Mouse (Mus musculus): ENCODE results near the gene Hoxb2. TPM values are rescaled to one million over a fixed set of nuclear protein-coding genes. Genes with fewer than 3 reads are reported as not detected.

Gene Hoxb2
- total RNA-seq, 4 experiments from 2014 or later, result 0.38 to 0.80 (median 0.64) TPM

DNA sequence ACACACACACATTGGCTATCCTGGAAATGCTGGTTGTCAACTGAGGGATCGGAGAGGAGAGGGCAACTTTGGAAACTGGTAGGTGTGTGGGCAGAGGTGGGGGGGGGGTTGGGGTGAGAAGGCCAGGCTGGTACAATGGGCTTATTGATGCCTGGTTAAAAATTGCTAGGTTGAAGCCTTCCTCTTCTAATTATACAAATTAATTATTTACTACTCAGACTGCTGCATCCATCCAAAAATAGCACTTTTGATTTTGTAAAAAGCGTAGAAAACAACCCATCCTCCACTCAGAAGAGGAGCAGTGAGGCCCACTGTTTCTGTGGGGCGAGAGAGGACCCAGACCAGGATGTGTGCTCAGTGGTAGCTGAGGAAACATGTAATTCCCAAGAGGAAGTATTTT lies 15.3 kb upstream of the Hoxb2 start:
- DNase-seq (ENCODE audit: low spot score), result no peak

DNA sequence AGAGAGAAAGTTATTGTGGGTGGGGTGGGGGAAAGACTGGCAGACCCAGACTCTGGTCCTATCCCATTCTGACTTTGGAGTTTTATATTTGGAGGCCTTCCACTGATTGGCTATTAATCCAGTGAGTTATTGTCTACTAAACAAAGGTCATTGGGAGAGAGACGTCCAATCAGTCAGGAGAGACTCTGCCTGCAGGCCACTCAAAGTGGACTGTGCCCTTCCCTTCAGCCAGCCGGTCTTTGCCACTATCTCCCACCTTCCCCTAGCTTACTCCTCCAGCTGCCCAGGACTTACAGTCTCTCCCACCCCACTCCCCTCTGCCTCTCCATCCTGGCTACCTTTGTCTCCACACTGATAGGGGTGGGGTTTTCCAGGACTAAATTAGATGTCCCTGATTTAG lies 13.7 kb upstream of the Hoxb2 start:
- no peak for DNase-seq (ENCODE audit: low spot score)

DNA sequence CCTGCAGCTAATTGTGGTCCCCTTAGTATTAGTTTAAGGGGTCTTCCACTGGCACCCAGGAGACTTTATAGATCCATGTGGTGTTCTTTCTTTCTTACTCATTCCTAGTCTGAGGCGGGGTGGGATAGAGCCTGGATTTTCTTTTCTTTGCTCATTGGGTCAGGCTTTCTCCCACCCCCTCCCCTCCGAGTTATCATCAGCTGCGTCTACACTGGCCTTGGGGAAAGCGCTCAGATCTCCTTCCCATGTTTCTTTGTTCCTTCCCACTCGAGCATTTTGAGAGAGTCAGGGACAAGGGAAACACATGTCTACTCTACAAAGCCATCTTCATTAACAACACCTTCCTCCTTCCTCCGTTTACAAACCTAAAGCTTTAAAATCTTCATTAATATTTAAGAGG lies 13.3 kb upstream of the Hoxb2 start:
- DNase-seq (ENCODE audit: low spot score), result no peak

DNA sequence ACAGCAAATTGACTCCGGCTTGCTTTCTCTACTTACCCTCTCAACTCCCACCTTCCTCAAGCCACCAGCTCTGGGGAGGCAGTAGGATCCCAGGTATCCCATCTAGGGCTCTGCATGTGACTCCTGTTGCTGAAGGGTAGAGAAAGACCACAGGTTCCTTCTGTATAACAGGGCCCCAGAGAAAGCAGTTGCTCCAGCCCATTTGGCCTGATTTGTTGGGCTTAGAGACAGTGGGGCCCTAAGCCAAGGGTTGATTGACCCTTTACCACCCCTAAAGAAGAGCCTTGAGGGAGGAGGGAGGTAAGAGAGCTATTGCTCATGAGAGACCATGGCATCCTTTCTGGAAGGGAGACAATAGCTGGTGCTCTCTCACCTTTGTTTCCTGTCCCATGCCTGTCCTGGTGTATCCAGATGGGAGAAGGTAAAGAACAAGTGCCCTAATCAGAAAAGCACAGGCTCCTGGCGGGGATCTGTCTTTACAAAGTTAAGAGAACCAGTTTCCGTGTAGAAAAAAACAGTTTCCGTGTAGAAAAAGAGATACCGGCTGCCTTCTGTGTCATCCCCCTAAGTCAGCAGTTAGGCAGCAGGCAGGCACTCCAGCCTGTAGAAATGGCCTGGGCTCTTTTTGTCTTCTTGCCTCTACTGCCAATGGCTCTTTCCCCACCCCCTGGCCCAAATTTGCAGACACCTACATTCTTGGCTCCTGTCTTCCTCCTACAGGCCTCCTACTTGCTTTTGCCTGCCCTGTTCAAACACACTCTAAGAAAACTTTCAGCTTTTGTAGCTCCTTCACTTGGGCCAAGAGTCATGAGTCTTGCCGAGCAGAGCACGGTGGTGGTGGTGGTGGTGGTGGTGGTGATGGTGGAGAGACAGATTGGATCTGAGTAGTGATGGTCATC lies 11.1 kb upstream of the Hoxb2 start:
- no peak for DNase-seq (ENCODE audit: low spot score)

DNA sequence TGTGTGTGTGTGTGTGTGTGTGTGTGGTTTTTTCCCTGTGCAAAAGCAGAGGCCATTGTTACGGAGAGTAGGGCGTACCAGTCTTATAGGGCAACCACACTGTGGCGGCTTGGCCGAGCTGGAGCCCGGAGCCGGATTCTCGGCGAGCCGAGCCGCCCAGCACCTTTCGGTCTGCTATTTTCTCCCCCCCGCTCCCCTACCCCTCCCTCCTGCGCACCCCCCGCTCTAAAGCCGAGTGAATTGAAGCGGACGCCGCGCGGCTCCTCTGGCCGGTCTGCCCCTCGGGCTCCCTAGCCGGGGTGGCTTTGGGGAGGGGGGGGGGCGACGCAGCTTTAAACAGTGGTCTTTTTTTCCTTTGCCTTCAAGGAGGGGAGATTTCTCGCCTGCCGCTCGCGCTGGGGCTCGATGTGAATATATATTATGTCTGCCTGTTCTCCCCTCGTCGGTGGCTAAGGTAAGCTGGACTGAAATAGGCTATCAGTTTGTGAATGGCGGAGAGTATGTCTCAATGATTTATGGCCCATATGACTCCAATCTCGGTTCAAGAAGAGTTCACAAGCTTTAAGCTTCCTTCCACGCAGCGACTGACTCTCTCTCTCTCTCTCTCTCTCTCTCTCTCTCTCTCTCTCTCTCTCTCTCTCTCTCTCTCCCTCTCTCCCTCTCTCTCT lies 9.5 kb upstream of the Hoxb2 start:
- no peak for DNase-seq (ENCODE audit: low spot score)

DNA sequence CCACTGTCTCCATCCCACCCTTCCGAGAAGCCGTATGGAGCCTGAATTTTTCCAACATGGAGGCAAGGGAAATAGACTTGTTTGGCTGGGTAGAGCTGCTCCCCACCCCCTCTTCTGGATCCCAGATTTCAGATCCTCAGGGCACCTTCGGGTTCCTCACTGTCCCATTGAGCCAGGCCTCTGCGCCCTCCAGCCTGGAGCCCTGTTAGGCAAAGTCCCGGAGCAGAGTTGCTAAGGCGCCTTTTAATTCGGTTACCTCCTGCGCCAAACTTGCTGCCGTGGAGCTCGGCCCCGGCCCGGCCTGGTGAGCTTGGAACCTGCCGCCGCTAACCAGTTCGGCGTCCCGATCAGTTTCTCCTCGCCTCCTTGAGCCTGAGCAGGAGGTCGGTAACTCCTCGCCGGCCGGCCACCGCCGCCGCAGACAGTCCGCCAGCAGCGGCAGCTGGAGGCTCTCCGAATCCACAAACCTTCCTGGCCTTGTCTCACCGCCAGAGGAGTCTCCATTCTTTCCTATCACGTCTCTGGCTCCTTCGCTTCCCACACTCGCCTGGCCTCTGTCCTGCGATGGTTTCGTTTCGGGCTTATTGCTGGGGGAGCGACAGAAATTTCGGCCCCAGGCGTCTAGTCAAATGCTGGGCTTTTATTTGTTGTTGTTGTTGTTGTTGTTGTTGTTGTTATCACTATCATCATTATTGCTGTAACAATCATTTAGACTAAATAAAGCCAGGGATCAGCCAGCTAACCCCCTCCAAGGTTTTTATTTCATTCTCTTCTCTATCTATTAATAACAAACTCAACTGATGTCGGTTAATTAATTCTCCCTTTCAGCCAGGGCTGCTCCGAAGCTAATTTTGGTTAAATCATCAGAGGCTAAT lies 8.4 kb upstream of the Hoxb2 start:
- DNase-seq (ENCODE audit: low spot score), result no peak

DNA sequence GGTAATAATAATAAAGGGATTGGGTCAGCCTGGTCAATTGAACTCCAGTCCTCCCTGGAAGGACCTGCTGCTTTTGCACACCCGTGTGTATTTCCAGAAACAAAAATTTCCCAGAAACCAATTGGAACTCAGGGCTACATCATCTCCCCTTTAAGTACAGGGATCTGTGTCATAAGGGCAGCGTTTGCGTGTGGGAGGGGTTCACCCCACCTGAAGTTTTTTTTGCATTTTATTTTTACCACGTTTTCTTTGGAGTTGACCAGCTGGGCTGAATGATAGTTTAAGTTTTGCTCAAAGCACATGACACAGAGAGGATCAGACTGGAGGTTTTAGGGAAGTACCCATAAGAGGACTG lies 7.8 kb upstream of the Hoxb2 start:
- no peak for DNase-seq (ENCODE audit: low spot score)

DNA sequence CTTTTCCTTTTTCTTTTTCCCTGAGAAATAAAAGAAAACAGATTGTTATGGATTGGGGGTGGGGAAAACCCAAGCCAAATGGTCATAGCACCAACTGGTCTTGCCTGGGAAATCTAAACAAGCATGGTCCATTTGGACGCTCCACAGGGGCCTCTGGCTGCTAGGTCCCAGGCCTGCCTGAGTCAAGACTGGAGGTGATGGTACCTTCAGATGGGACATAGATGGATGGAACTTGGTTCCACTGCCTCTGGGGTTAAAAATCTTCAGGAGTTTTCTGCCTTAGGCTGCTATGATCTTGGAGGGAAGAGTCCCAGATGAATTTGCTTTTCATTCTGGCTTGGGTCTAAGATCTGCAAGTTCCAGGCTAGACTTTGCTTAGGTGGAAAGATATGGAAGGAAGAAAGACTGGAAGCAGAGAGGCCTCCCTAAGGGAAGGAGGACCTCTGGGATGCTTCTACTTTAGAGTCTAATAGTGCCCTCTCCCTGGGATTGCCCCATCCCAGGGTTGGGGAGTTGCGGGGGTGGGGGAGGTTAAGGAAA lies 7.0 kb upstream of the Hoxb2 start:
- no peak for DNase-seq (ENCODE audit: low spot score)

DNA sequence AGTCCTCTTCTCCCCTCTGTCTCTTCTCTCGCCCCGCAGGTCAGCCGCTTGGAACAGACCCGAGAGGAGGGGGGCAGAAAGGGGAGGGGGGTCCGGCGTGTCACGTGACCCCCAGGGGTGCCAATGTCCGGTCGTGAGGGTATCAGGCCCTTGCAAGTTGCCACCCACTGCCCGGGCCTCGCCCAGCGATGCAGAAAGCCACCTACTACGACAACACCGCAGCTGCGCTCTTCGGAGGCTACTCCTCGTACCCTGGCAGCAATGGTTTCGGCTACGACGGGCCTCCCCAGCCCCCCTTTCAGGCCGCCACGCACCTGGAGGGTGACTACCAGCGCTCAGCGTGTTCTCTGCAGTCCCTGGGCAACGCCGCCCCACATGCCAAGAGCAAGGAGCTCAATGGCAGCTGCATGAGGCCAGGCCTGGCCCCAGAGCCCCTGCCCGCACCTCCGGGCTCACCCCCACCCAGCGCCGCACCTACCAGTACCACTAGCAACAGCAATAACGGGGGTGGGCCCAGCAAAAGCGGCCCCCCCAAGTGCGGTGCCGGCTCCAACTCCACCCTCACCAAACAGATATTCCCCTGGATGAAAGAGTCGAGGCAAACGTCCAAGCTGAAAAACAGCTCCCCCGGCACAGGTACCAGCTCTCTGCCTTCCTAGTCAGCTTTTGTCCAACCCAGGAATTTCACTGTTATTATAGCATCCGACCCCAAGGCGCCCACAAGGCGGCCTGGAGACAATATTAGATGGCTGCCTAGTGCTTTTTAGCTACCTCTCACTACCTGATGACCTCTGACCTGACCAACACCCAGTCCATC lies 6.1 kb upstream of the Hoxb2 start:
- no peak for DNase-seq (ENCODE audit: low spot score)

DNA sequence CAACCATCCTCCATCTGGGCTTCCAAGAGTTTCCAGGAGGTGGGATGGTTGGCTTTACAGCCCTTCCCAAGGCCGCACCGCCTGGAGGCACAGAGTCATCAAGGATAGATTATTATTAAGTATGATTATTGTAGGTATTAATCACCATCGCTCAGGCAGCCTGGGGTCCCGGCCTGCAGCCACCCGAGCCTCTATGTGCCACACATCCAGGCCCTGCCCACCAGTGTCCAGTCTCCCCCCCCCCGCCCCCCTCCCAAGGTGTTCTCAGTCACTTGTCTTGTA lies 5.5 kb upstream of the Hoxb2 start:
- DNase-seq (ENCODE audit: low spot score), result no peak

DNA sequence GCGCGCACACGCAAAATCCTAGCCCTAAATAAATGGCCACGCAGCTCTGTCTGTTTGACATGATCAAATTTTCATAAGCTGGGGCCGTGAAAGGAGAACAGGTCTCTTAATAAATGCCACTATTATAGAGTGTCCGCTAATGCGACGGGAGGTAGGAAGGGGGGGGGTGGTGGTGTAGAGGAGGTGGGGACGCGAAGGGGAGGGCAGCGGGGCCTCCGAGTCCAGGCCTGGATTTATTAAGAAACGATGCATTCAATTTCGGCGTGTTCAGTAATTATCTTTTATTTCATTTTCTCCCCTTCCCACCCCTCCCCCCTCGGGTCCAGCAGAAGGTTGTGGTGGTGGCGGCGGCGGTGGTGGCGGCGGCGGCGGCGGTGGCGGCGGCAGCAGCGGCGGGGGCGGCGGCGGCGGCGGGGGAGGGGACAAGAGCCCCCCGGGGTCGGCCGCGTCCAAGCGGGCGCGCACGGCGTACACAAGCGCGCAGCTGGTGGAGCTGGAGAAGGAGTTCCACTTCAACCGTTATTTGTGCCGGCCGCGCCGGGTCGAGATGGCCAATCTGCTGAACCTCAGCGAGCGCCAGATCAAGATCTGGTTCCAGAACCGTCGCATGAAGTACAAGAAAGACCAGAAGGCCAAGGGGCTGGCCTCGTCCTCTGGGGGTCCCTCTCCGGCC lies 5.0 kb upstream of the Hoxb2 start:
- no peak for DNase-seq (ENCODE audit: low spot score)

DNA sequence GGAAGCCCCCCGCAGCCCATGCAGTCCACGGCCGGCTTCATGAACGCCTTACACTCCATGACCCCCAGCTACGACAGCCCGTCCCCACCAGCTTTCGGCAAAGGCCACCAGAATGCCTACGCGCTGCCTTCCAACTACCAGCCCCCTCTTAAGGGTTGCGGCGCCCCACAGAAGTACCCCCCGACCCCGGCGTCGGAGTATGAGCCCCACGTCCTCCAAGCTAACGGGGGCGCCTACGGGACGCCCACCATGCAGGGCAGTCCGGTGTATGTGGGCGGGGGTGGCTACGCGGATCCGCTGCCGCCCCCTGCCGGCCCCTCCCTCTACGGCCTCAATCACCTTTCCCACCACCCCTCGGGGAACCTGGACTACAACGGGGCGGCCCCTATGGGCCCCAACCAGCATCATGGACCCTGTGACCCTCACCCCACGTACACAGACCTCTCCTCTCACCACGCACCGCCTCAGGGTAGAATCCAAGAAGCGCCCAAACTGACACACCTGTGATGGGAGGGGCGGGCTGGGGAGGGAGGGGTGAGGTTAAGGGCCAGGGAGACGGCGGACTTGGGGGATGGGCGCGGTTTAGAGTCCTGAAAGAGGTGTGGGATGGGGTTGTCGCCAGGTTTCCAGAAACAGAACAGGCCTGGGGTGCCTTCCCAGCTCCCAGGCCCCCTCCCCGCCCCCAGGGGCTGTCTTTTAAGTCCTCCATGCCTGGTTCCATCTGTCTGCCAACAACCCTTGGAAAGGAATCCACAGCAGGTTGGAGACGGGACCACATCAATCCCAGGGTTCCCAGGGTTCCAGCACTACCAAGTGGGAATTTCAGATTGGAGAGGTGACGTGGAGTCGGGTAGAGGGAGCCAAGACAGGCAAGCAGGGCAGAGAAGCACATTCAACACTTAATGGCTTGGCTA lies 4.2 kb upstream of the Hoxb2 start:
- DNase-seq (ENCODE audit: low spot score), result no peak

DNA sequence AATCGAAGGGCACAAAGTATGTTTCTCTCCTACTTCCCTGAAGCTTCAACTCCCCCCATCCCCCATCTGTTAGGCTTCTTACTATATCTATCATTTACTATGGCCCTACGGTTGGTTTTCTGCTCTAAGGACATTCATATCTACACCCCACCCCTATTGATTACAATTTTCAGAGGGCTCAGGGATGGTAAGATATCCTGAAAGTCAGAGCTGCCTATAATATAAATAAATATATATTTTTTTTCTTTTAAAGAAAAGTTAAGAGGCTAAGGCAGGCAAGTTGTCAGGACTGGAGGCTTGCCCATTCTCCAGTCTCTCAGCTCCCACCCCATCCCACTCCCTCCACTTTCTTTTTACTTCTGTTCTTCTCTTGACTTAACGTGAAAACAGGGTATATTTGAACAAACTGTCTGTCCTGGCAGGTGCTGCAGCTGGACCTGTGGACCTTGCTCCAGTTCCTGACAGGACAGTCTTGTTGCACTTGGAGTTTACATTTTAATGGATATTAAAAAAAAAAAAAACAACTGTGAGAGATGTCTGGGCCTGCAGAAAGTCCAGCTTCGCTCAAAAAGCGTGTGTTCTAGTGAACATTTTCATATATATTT lies 3.3 kb upstream of the Hoxb2 start:
- no peak for DNase-seq (ENCODE audit: low spot score)

DNA sequence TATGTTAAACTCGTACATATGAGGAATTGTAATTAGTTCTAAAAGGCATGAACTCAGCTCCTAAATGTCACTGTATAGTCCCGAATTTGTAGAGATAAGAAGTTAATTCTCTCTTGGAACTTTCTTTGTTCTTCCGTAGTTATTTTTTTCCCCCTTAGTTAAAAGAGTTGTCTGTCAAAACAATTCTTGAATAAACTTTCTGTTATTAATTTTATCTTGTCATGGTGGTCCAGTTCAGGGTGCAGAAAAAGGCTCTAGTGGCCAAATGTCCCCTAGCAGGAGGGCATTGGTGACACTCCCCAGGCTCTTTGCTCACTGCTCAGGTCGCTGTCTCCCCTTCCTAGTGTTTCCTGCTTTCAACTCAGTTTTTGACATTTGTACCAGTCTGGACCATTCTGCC lies 2.6 kb upstream of the Hoxb2 start:
- no peak for DNase-seq (ENCODE audit: low spot score)

DNA sequence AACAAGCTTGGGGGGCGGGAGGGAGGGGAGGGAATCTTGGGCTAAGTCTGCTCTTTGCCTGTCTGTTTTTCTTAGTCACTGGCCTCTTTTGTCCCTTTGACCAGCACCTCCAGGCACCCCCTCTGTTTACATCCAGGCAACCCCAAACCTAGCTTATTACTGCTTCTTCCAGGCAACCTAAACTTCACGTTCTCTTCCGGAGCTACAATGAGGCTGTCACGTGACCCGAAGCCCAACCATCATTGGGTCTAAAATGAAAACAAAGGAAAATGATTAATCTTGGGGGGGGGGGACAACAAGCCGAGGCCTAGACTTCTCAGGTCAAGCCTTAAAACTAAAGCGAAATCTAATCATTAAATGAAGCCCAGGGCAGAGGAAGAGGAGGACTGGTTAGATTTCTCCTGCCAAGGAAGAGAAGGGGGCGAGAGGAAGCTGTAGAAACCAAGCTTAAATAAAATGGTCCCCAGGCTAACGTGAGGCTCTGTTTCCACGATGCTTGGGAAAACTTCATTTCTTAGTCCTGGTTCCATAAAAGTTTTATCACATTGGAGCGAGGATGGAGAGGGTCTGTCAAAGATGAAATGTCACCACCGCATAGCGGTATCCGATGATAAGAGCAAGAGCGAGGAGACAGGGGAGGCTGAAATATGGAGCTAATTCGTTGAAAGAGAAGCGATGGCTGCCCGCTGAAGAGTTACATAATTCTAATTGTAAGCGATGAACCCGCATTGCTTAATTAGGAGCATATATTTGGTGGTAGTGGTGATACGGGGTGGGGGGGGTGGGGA lies 2.0 kb upstream of the Hoxb2 start:
- no peak for DNase-seq (ENCODE audit: low spot score)

DNA sequence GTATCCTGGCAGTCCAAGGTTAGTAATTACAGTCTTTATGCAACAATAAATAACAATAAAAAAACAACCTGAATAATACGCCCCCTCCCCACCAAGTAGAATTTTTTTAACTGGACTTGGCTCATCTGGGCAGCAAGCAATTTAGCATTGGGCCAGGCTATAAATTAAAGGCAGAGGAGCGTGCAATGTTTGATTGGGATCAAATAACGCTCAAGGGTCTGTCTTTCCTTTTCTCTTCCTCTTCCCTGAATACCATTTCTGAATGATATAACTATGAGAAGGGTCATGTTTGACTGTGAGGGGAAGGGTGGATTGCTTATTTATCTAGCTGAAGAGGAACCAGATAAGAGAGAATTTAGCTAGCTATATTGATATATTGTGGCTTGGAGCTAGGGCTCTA lies 1.3 kb upstream of the Hoxb2 start:
- DNase-seq (ENCODE audit: low spot score), result no peak

DNA sequence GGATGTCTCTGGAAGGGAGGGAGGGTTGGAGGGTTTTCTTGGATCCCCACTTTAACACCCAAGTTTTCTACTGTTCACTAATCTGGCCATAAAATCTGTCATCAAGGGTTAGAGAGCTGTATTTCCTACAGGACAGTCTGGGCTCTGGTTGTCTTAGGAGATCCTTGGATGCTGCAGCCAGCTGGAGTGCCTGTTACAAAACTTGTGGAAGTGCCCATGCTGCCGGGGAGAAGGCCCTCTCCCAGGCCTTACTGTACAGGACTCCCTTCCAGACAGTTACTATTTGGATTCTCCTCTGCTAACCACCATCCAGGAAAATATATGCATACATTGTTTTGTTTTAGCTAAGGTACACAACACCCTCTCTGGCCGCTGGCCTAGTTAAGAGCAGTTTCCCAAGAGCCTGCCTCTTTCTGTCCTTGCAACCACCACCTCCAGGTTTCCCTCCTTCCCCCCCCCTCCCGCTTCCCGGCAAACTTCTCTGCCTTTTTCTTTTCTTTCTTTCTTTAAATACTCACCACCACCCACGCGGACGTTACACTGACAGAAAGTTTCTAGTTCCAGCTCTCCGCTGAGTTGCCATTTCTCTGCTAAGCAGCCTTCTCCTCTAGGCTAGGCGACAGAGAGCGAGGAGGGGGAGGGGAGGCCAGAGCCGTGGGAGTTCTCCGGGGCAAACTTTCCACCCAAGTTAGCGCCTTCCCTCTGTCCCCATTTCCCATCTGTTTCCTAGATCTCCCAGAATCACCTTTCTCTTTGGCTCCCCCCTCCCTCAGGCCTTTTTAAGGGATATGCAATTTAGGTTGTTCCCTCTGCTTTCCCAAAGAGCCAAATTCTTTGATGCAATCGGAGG lies 609 bp upstream of the Hoxb2 start:
- no peak for DNase-seq (ENCODE audit: low spot score)

DNA sequence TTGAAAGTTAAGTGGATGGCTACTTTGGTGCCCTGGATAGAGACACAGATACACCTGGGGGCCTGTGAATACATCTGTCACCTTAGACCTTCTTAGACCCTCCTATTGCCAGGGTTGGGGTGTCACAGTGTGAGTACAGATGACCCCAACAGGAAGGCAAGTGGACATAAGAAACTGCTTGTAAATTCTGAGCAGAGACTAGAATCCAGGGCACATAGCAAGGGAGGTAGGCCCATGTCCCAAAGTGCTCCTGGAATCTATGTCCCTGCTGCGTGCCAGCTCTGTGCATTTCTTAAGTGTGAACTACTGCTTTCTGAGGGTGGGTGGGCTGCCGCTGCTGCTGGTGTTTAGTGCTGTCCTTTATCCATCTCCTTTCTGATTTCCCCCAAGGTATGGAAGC lies 466 bp downstream of the Hoxb2 start:
- no peak for DNase-seq (ENCODE audit: low spot score)

Measured in heart, adult 8-10 months (tissue).